Mouse (Mus musculus) layer of hippocampus, adult 18-20 months (tissue): ENCODE measurements around the gene Lhfp. TPM values are rescaled to one million over a fixed set of nuclear protein-coding genes. Genes with fewer than 3 reads are reported as not detected.

Experiments
- DNase-seq, 2 experiments: peaks; one replicate each; pipeline ENCODE4 v3.0.0; 2022; ENCODE audit warnings: low spot score in 2 of 2
- total RNA-seq, 2 experiments: library from RNA; stranded (reverse); gene quantifications; 2 replicates each; pipeline ENCODE4 v1.2.3; 2021

Lhfp gene
- total RNA-seq, 2 experiments from 2014 or later: 19.9 to 23.4 TPM

GRCm38 (mm10) chr3:53310093-53310492, 268.8 kb downstream of the Lhfp start:
- DNase-seq: no peak

DNA sequence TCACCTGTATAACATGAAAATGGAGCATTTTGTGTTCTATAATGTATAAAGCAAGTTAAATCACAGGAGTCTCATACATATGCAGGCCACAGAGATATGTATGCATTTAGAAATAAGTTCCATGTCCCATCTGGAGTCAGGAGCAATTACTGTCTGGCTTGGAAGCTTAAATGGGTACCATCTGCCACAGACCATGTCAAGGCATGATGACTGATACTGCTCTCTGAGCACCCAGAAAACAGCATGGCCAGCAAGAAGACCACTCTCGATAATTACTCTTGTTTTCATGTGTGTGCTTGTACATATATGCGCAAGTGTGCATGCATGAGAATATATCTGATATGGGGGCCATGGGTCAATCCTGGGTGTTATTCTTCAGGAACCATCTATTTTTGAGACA, 269.3 kb downstream of the Lhfp start:
- DNase-seq: no peak

Other genes with a start within 250 kb of the Lhfp start
- gene Cog6, start 24.3 kb upstream of the Lhfp start, total RNA-seq: 10 to 100 TPM; 37.5 to 41.3 TPM